Mouse (Mus musculus): ENCODE data around the gene Hnrnpab. TPM values are rescaled to one million over a fixed set of nuclear protein-coding genes. Genes with fewer than 3 reads are reported as not detected.
A peak's percentile ranks its signal among the peaks of the same experiment; 100 is the strongest.

Gene Hnrnpab
- total RNA-seq, 1 experiment = 505 TPM

DNA sequence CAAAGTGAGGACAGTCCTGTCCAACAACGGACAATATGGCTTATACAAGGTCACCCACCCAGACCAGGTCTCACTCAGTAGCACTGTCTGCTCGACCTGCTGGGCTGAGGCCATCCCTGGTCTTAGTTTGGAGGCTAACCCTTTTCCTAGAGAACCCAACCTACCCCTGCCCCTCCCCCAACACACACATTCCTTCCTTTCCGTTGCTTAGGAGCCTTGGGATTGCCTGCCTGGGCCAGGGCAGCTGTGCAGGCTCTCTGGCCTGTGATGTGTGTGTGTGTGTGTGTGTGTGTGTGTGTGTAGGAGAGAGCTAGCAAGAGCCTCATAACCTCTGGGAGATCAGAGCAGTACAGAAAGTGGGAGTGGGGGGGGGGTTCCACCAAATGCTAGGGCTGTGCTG is 41.9 kb upstream of the Hnrnpab start:
- in situ Hi-C loops (cut with MboI; ENCODE audit: low sequenced_read_pairs in 2 of 2, unreplicated experiment in 2 of 2) = no loop called here
- H3K9me3 ChIP-seq (ENCODE audit: control insufficient read depth, insufficient read depth, low read depth, low read length) = no peaks in the 10 kb centered on the region
- DNase-seq (ENCODE audit: low read depth, low spot score) = no peak
- peak overlapping the region; percentile 77 to 83 for H3K4me3 ChIP-seq (ENCODE audit: insufficient read depth in 1 of 2, low read depth in 1 of 2, low read length in 2 of 2, poor library complexity in 1 of 2, severe bottlenecking in 1 of 2)
- peak overlapping the region; percentile 33; the same call in 1 of the 2 replicates for H3K9ac ChIP-seq (ENCODE audit: insufficient read depth, low read depth, low read length, poor library complexity, severe bottlenecking)
- no peak for TF ChIP-seq ZC3H11A (IDR thresholded peaks at IDR 0.05; ENCODE audit: borderline replicate concordance, low read depth, low read length)
- no peak for TF ChIP-seq HCFC1 (IDR thresholded peaks at IDR 0.05; ENCODE audit: borderline replicate concordance, insufficient read depth, low read length)
- TF ChIP-seq CHD2 (IDR thresholded peaks at IDR 0.05; ENCODE audit: low read depth, low read length) = no peak
- TF ChIP-seq ZNF384 (IDR thresholded peaks at IDR 0.05; ENCODE audit: low read depth, low read length) = no peak
- no peak for TF ChIP-seq MAFK (IDR thresholded peaks at IDR 0.05; ENCODE audit: insufficient read depth, low read depth, low read length)
- peak overlapping the region; percentile 67 for H3K27ac ChIP-seq (ENCODE audit: insufficient read depth, low read depth, low read length, poor library complexity, severe bottlenecking)
- peaks cover 28% of the 10 kb centered on the region for H3K36me3 ChIP-seq (ENCODE audit: control insufficient read depth, insufficient read depth, low read length, poor library complexity, severe bottlenecking)
- peaks cover 11 to 34% of the 10 kb centered on the region in 2 experiments for H3K4me1 ChIP-seq (ENCODE audit: control insufficient read depth in 2 of 2, insufficient read depth in 2 of 2, low read length in 2 of 2, poor library complexity in 1 of 2)

DNA sequence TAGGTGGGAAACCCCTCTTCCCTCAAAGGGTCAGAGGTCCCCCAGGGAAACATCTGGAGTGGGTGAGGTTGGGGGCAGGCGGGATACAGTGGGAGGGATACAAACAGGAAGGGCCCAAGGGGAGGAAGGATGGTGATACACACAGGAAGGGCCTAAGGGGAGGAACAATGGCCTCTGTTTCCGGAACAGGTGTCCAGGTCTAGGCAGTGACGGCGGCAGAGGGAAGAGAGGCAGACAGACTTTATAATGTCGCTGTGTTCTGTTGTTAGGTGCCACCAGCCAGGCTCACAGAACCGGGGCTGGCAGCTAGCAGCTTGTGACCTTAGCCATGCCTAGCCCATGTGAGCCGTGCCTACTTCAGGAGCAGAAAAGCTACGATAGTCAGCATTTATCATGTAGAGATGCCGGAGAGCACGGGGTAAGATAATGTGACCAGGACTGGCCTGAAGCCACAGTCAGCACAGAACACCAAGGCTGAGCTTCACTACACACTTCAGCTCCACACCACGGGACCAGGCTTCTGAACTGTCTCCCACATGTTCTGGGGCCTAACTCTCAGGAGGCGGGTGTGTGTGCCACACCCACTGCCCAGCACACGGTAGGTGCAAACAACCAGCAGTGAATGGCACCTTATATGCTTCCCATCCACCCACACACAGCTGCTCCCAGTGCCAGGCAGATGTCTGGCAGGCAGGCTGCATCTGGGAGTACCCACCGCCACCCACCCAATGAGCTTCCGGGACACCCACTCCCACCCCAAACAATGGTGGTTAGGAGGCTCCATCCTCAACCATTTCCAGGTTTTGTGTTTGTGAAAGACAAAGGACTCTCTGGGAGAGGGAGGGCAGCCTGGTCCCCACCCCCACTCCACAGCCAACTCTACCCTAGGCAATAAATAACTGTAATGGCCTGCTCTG is 40.4 kb upstream of the Hnrnpab start:
- Histone ChIP-seq H3K27ac (ENCODE audit: insufficient read depth, low read depth, low read length, poor library complexity, severe bottlenecking) (peak overlapping the region; percentile 79), H3K9ac (ENCODE audit: insufficient read depth, low read depth, low read length, poor library complexity, severe bottlenecking) (peak overlapping the region; percentile 65), H3K9me3 (ENCODE audit: control insufficient read depth, insufficient read depth, low read depth, low read length) (no peaks in the 10 kb centered on the region), H3K4me1 (ENCODE audit: control insufficient read depth in 2 of 2, insufficient read depth in 2 of 2, low read length in 2 of 2, poor library complexity in 1 of 2) (peaks cover 11 to 36% of the 10 kb centered on the region in 2 experiments), H3K4me3 (ENCODE audit: insufficient read depth in 1 of 2, low read depth in 1 of 2, low read length in 2 of 2, poor library complexity in 1 of 2, severe bottlenecking in 1 of 2) (peak overlapping the region; percentile 49 to 77), H3K36me3 (ENCODE audit: control insufficient read depth, insufficient read depth, low read length, poor library complexity, severe bottlenecking) (peaks cover 39% of the 10 kb centered on the region)
- in situ Hi-C loops (cut with MboI; ENCODE audit: low sequenced_read_pairs in 2 of 2, unreplicated experiment in 2 of 2) = no loop called here
- TF ChIP-seq HCFC1 (IDR thresholded peaks at IDR 0.05; ENCODE audit: borderline replicate concordance, insufficient read depth, low read length) = peak; percentile 31; the same call in 1 of the 2 replicates
- no peak for TF ChIP-seq ZNF384 (IDR thresholded peaks at IDR 0.05; ENCODE audit: low read depth, low read length)
- TF ChIP-seq MAFK (IDR thresholded peaks at IDR 0.05; ENCODE audit: insufficient read depth, low read depth, low read length) = 0 out of 2 replicates have a peak, but pooled peaks have one; percentile 9
- no peak for TF ChIP-seq CHD2 (IDR thresholded peaks at IDR 0.05; ENCODE audit: low read depth, low read length)
- DNase-seq (ENCODE audit: low read depth, low spot score) = no peak

DNA sequence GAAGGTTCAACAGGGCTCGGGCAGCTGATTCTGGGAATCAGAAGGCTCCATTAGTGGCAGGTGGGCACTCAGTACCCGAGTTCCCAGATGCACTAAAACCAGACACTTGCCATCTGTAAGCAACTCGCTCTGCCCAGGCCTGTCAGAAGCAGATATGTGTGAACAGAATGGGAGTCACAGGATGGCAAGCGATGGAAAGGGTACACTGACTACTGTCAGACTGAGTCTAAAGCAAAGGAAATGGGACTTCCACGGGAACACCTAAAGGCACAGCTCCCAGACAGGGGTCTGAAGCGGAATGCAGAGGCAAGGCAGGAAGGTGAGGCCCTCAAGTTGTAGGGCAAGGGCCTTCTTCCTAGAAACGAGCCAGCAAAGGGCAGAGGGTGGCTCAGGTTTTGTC is 39.6 kb upstream of the Hnrnpab start:
- in situ Hi-C loops (cut with MboI; ENCODE audit: low sequenced_read_pairs in 2 of 2, unreplicated experiment in 2 of 2) = no loop called here
- H3K4me3 ChIP-seq (ENCODE audit: insufficient read depth in 1 of 2, low read depth in 1 of 2, low read length in 2 of 2, poor library complexity in 1 of 2, severe bottlenecking in 1 of 2) = peak overlapping the region; percentile 40 to 77; a peak in 3 of 4 replicates
- peak overlapping the region; percentile 65; the same call in 1 of the 2 replicates for H3K9ac ChIP-seq (ENCODE audit: insufficient read depth, low read depth, low read length, poor library complexity, severe bottlenecking)

DNA sequence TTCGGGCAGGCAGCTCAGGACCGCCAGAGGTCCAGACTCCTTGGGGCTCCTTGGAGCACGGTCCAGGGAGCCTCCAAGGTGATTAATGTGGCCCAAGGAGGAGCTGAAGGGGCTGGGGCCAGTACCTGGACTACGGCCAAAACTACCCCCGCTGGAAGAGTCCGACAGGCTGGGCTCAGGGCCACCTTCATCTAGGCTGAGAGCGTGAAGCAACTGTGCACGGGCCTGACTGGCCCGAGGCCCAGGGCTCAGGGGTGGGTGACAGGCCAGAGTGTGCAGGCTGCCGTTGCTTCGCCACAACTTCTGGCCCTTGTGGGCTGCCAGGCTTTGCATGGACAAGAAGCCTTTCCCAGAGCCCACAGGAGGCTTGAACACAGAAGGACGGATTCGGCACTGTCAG is 38.6 kb upstream of the Hnrnpab start:
- Histone ChIP-seq H3K9me3 (ENCODE audit: control insufficient read depth, insufficient read depth, low read depth, low read length) (no peaks in the 10 kb centered on the region), H3K4me1 (ENCODE audit: control insufficient read depth in 2 of 2, insufficient read depth in 2 of 2, low read length in 2 of 2, poor library complexity in 1 of 2) (peaks cover 11 to 40% of the 10 kb centered on the region in 2 experiments), H3K4me3 (ENCODE audit: insufficient read depth in 1 of 2, low read depth in 1 of 2, low read length in 2 of 2, poor library complexity in 1 of 2, severe bottlenecking in 1 of 2) (no peak overlapping the region), H3K36me3 (ENCODE audit: control insufficient read depth, insufficient read depth, low read length, poor library complexity, severe bottlenecking) (peaks cover 39% of the 10 kb centered on the region), H3K9ac (ENCODE audit: insufficient read depth, low read depth, low read length, poor library complexity, severe bottlenecking) (peak overlapping the region; percentile 8; the same call in 1 of the 2 replicates), H3K27ac (ENCODE audit: insufficient read depth, low read depth, low read length, poor library complexity, severe bottlenecking) (no peak overlapping the region)
- TF ChIP-seq HCFC1 (IDR thresholded peaks at IDR 0.05; ENCODE audit: borderline replicate concordance, insufficient read depth, low read length) (no peak), ZNF384 (IDR thresholded peaks at IDR 0.05; ENCODE audit: low read depth, low read length) (no peak), ZC3H11A (IDR thresholded peaks at IDR 0.05; ENCODE audit: borderline replicate concordance, low read depth, low read length) (no peak)
- in situ Hi-C loops (cut with MboI; ENCODE audit: low sequenced_read_pairs in 2 of 2, unreplicated experiment in 2 of 2) = no loop called here
- no peak for DNase-seq (ENCODE audit: low read depth, low spot score)

More for the DNA sequence above, 39.6 kb upstream of the Hnrnpab start:
- TF ChIP-seq CHD2 (IDR thresholded peaks at IDR 0.05; ENCODE audit: low read depth, low read length) (no peak), HCFC1 (IDR thresholded peaks at IDR 0.05; ENCODE audit: borderline replicate concordance, insufficient read depth, low read length) (no peak), ZNF384 (IDR thresholded peaks at IDR 0.05; ENCODE audit: low read depth, low read length) (no peak)
- no peaks in the 10 kb centered on the region for H3K9me3 ChIP-seq (ENCODE audit: control insufficient read depth, insufficient read depth, low read depth, low read length)
- H3K4me1 ChIP-seq (ENCODE audit: control insufficient read depth in 2 of 2, insufficient read depth in 2 of 2, low read length in 2 of 2, poor library complexity in 1 of 2) = peaks cover 11 to 37% of the 10 kb centered on the region in 2 experiments
- peaks cover 39% of the 10 kb centered on the region for H3K36me3 ChIP-seq (ENCODE audit: control insufficient read depth, insufficient read depth, low read length, poor library complexity, severe bottlenecking)
- no peak for DNase-seq (ENCODE audit: low read depth, low spot score)
- peak overlapping the region; percentile 79; the same call in 1 of the 2 replicates for H3K27ac ChIP-seq (ENCODE audit: insufficient read depth, low read depth, low read length, poor library complexity, severe bottlenecking)

All from ES-E14 (cell line).